Mouse (Mus musculus) lung, postnatal 0 days (tissue): ENCODE results near the gene Dst.

ENCODE experiments used
- CTCF ChIP-seq: IDR thresholded peaks from 2 replicates; pipeline ENCODE4 v1.5.1; 2016; ENCODE audit warnings: antibody characterized with exemption, mild to moderate bottlenecking
- EP300 ChIP-seq: IDR thresholded peaks from 2 replicates; pipeline ENCODE4 v1.6.1; 2016; ENCODE audit warnings: antibody characterized with exemption, mild to moderate bottlenecking, control low read depth

GRCm38 (mm10) chr1:34093652-34094051 lies 185.6 kb downstream of the Dst start:
- TF ChIP-seq CTCF = no peak; the same call in 1 of the 2 replicates
- TF ChIP-seq EP300 = no peak
